Comparison of ENCODE assay signal across 8 mouse cellular contexts in the genomic region with DNA sequence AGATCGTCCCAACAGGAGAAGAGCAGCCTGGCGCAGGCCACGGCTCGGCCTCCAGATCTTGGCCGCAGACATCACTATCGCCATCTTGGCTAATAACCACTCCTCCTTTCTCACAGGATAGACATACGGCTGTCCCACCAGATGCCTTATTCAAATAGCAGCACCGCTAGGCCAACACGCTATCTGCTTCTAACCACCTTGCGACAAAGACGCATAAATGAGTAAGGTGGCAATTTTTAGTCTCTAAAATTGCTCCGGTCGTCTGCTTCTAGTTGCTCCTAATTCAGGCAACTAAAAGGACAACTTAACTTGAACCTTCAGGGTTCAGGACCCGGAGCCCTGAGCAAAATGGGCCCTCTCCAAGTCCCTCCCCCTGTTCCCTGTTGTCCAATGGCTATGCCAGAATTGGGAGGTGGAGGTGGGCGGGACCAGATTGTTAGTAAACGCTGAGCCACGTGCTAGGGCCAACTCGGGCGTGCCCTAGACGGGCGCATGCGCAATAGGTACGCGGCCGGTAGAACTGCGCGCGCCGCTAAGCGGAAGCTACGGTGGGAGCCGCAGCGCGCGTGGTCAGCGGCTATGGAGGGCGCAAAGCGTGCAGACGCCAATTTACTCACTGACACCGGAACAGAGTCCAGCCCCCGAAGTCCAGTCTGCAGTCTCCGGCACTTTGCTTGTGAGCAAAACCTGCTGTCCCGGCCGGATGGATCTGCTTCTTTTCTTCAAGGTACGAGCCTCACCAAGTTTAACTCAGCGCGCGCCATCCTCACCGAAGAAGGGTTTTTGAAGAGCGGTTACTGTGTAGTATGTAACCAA. TPM values are rescaled to one million over a fixed set of nuclear protein-coding genes. Genes with fewer than 3 reads are reported as not detected.
DNase-seq lines count a peak whose midpoint lies in the region; ATAC-seq and TF ChIP-seq lines count a peak whose summit lies in the region.

Bckdha (minus strand) TSS at position 325 of the 816 bp plus-strand sequence.
Exosc5 (plus strand) TSS at position 508 of the 816 bp plus-strand sequence.

- peak within 1 kb of the TSS; percentile 80 for H3K27ac ChIP-seq in heart, embryonic 11.5 days (ENCODE audit: low read depth, low read length)
- H3K27ac ChIP-seq in kidney, embryonic 16.5 days (ENCODE audit: low read length): peak within 1 kb of the TSS; percentile 83
- peak within 1 kb of the TSS; percentile 96 for H3K27ac ChIP-seq in liver, adult 2 months (replicated peaks; ENCODE audit: insufficient read depth, low read depth, low read length)

- peak; percentile 99 for ATAC-seq in heart, embryonic 11.5 days (replicated peaks; ENCODE audit: insufficient number of reproducible peaks, low FRiP score, low TSS enrichment)
- peak; percentile 98 for ATAC-seq in kidney, embryonic 16.5 days (ENCODE audit: low FRiP score, low TSS enrichment)

- no peaks in the 10 kb centered on the region for H3K9me3 ChIP-seq in erythroblast, embryonic 14.5 days (ENCODE audit: control insufficient read depth, low read length)
- H3K9me3 ChIP-seq in heart, embryonic 11.5 days (replicated peaks; ENCODE audit: control insufficient read depth, low read length): no peaks in the 10 kb centered on the region
- H3K9me3 ChIP-seq in kidney, embryonic 16.5 days (ENCODE audit: low read length): no peaks in the 10 kb centered on the region

- H3K9ac ChIP-seq in heart, embryonic 11.5 days (ENCODE audit: low read depth, low read length): peak within 1 kb of the TSS; percentile 77
- peak within 1 kb of the TSS; percentile 76 for H3K9ac ChIP-seq in kidney, embryonic 16.5 days (replicated peaks; ENCODE audit: low read length)
- peak within 1 kb of the TSS; percentile 84 for H3K9ac ChIP-seq in liver, adult 2 months (ENCODE audit: low read depth, low read length)

- TF ChIP-seq CTCF in C2C12 (IDR thresholded peaks at IDR 0.05; ENCODE audit: control insufficient read depth, insufficient read depth, insufficient read length): no peak
- TF ChIP-seq CTCF in brain, embryonic 14.5 days (IDR thresholded peaks at IDR 0.05; ENCODE audit: borderline replicate concordance, extremely low read depth, insufficient read depth, insufficient read length): no peak
- no peak for TF ChIP-seq CTCF in liver, adult 2 months (IDR thresholded peaks at IDR 0.05; ENCODE audit: low read depth, low read length)

- H3ac ChIP-seq in C2C12 (ENCODE audit: control insufficient read depth, insufficient read length, low read depth) (peak within 1 kb of the TSS; percentile 62), myocyte (ENCODE audit: control insufficient read depth, insufficient read length) (peak within 1 kb of the TSS; percentile 11)

- DNase-seq in brain, embryonic 14.5 days (ENCODE audit: low read depth): peak; percentile 100
- peak; percentile 97 for DNase-seq in liver, adult 2 months (ENCODE audit: extremely low read depth, low read depth, low spot score)
- DNase-seq in splenic B cell, adult 2 months (ENCODE audit: low read depth, low spot score): peak; percentile 100

- peaks cover 5% of the 10 kb centered on the region for H3K36me3 ChIP-seq in C2C12 (ENCODE audit: control insufficient read depth, insufficient read depth)
- peaks cover 24% of the 10 kb centered on the region for H3K36me3 ChIP-seq in erythroblast, embryonic 14.5 days (ENCODE audit: control insufficient read depth)
- peaks cover 3% of the 10 kb centered on the region; the same call in 1 of the 2 replicates for H3K36me3 ChIP-seq in heart, embryonic 11.5 days (ENCODE audit: control insufficient read depth, insufficient read depth, low read length)
- 0 out of 2 replicates have a peak, but pooled peaks cover 2% of the 10 kb centered on the region for H3K36me3 ChIP-seq in kidney, embryonic 16.5 days (ENCODE audit: insufficient read depth, low read length)
- peaks cover 4% of the 10 kb centered on the region; the same call in 1 of the 2 replicates for H3K36me3 ChIP-seq in liver, adult 2 months (ENCODE audit: control insufficient read depth, insufficient read depth, low read length)
- no peaks in the 10 kb centered on the region for H3K36me3 ChIP-seq in myocyte (ENCODE audit: control insufficient read depth, insufficient read depth)
- peaks cover 2% of the 10 kb centered on the region; the same call in 1 of the 2 replicates for H3K36me3 ChIP-seq in splenic B cell, adult 2 months (ENCODE audit: control insufficient read depth, insufficient read depth, low read length, poor library complexity, severe bottlenecking)

- H3K4me1 ChIP-seq in erythroblast, embryonic 14.5 days (ENCODE audit: control insufficient read depth): peaks cover 35% of the 10 kb centered on the region
- peaks cover 3% of the 10 kb centered on the region; the same call in 1 of the 2 replicates for H3K4me1 ChIP-seq in heart, embryonic 11.5 days (ENCODE audit: control insufficient read depth, insufficient read depth, low read length)
- peaks cover 22% of the 10 kb centered on the region for H3K4me1 ChIP-seq in kidney, embryonic 16.5 days (ENCODE audit: insufficient read depth, low read length)
- peaks cover 11% of the 10 kb centered on the region for H3K4me1 ChIP-seq in liver, adult 2 months (ENCODE audit: control insufficient read depth, insufficient read depth, low read length)

- H3K4me3 ChIP-seq in C2C12 (ENCODE audit: insufficient read depth, poor library complexity, severe bottlenecking) (peak within 1 kb of the TSS; percentile 53), myocyte (peak within 1 kb of the TSS; percentile 75)
- H3K4me3 ChIP-seq in erythroblast, embryonic 14.5 days (replicated peaks): peak within 1 kb of the TSS; percentile 82
- H3K4me3 ChIP-seq in heart, embryonic 11.5 days (ENCODE audit: low read depth, low read length): peak within 1 kb of the TSS; percentile 70
- peak within 1 kb of the TSS; percentile 77 for H3K4me3 ChIP-seq in kidney, embryonic 16.5 days (ENCODE audit: low read length)
- H3K4me3 ChIP-seq in liver, adult 2 months (ENCODE audit: insufficient read depth, low read depth, low read length): peak within 1 kb of the TSS; percentile 80

- no peaks in the 10 kb centered on the region for H3K27me3 ChIP-seq in C2C12 (ENCODE audit: control insufficient read depth, insufficient read depth, insufficient read length)
- H3K27me3 ChIP-seq in erythroblast, embryonic 14.5 days (ENCODE audit: control insufficient read depth): no peaks in the 10 kb centered on the region
- H3K27me3 ChIP-seq in heart, embryonic 11.5 days (ENCODE audit: control insufficient read depth, insufficient read depth, low read length): no peaks in the 10 kb centered on the region
- no peaks in the 10 kb centered on the region for H3K27me3 ChIP-seq in kidney, embryonic 16.5 days (ENCODE audit: insufficient read depth, low read length)
- H3K27me3 ChIP-seq in liver, adult 2 months (ENCODE audit: control insufficient read depth, insufficient read depth, low read length): no peaks in the 10 kb centered on the region
- no peaks in the 10 kb centered on the region for H3K27me3 ChIP-seq in myocyte (ENCODE audit: control insufficient read depth, insufficient read depth, insufficient read length)
- H3K27me3 ChIP-seq in splenic B cell, adult 2 months (ENCODE audit: control insufficient read depth, insufficient read depth, low read length, poor library complexity, severe bottlenecking): no peaks in the 10 kb centered on the region

- H3K79me3 ChIP-seq in C2C12 (ENCODE audit: low read depth): peaks cover 7% of the 10 kb centered on the region

- under 1% methylated on average over 50 of the region's 50 CpGs for WGBS in heart, embryonic 11.5 days (ENCODE audit: insufficient replicate concordance)
- WGBS in kidney, embryonic 16.5 days: under 1% methylated on average over 50 of the region's 50 CpGs
- WGBS in liver, adult 2 months: under 1% methylated on average over 50 of the region's 50 CpGs

- peak within 1 kb of the TSS; percentile 76 for H3K4me2 ChIP-seq in heart, embryonic 11.5 days
- H3K4me2 ChIP-seq in kidney, embryonic 16.5 days (replicated peaks; ENCODE audit: low read depth, low read length): peak within 1 kb of the TSS; percentile 86
- H3K4me2 ChIP-seq in myocyte (ENCODE audit: low read depth): peak within 1 kb of the TSS; percentile 93

- peaks cover 23% of the 10 kb centered on the region for H3K79me2 ChIP-seq in C2C12 (ENCODE audit: control insufficient read depth, insufficient read depth)
- peaks cover 13% of the 10 kb centered on the region; the same call in 1 of the 2 replicates for H3K79me2 ChIP-seq in liver, adult 2 months (ENCODE audit: control insufficient read depth, insufficient read depth, low read length)
- no peaks in the 10 kb centered on the region for H3K79me2 ChIP-seq in myocyte (ENCODE audit: control insufficient read depth, insufficient read depth)

- TF ChIP-seq POLR2A in brain, embryonic 14.5 days (IDR thresholded peaks at IDR 0.05; ENCODE audit: borderline replicate concordance, extremely low read depth, insufficient read depth, insufficient read length, poor library complexity, severe bottlenecking): peak; percentile 59; the same call in 1 of the 2 replicates
- TF ChIP-seq POLR2A in liver, adult 2 months (IDR thresholded peaks at IDR 0.05; ENCODE audit: extremely low read depth, insufficient read depth, low read length): peak; percentile 90
- peak; percentile 89 for TF ChIP-seq POLR2A in myocyte (IDR thresholded peaks at IDR 0.05; ENCODE audit: insufficient read length, low read depth)

TF ChIP-seq in C2C12, 6 proteins besides CTCF, POLR2A, EP300 and RAD21 (continues in another document):
- TF ChIP-seq CEBPB (IDR thresholded peaks at IDR 0.05; ENCODE audit: low read depth): no peak
- no peak for TF ChIP-seq FOSL1 (IDR thresholded peaks at IDR 0.05; ENCODE audit: insufficient read depth, low read length, poor library complexity, severe bottlenecking)

TF ChIP-seq in myocyte, 11 proteins besides CTCF, POLR2A, EP300 and RAD21 (continues in another document):
- TF ChIP-seq MYOG (IDR thresholded peaks at IDR 0.05; ENCODE audit: control insufficient read depth in 1 of 3, insufficient read depth in 1 of 3, insufficient read length in 2 of 3, low read depth in 2 of 3): no peak

RNA-seq across cellular contexts. Expression of gene Bckdha, which starts in this region (rescaled TPM):
- polyA plus RNA-seq in C2C12 (2012; fragmentation: generic; extraction: Trizol): 21.3 TPM
- polyA plus RNA-seq in brain, embryonic 14.5 days (2012; rRNA removed): 58.6 and 87.9 TPM in 2 replicates
- polyA plus RNA-seq in erythroblast, embryonic 14.5 days (2012): 2.4 and 3.2 TPM in 2 replicates
- polyA plus RNA-seq in heart, embryonic 11.5 days (2014; fragmentation: Nextera tagmentation; extraction: Ambion mirVana): 41.4 and 45.7 TPM in 2 replicates
- 90.3 and 91.7 TPM in 2 replicates for polyA plus RNA-seq in kidney, embryonic 16.5 days (2015; fragmentation: Nextera tagmentation; extraction: Ambion mirVana)
- total RNA-seq in liver, adult 2 months (2014; rRNA removed): 273 and 293 TPM in 2 replicates
- 521 and 573 TPM in 2 replicates for polyA plus RNA-seq in liver, adult 2 months (2012; rRNA removed)
- polyA plus RNA-seq in myocyte (2012; fragmentation: generic; extraction: Trizol): 54.9 TPM

RNA-seq across cellular contexts. Expression of gene Exosc5, which starts in this region (rescaled TPM):
- polyA plus RNA-seq in C2C12 (2012; fragmentation: generic; extraction: Trizol) (53.2 TPM), myocyte (2012; fragmentation: generic; extraction: Trizol) (43.5 TPM)
- 35.8 and 58.1 TPM in 2 replicates for polyA plus RNA-seq in brain, embryonic 14.5 days (2012; rRNA removed)
- polyA plus RNA-seq in erythroblast, embryonic 14.5 days (2012): 11.8 and 15.6 TPM in 2 replicates
- 40.4 and 44.8 TPM in 2 replicates for polyA plus RNA-seq in heart, embryonic 11.5 days (2014; fragmentation: Nextera tagmentation; extraction: Ambion mirVana)
- 90.0 and 92.6 TPM in 2 replicates for polyA plus RNA-seq in kidney, embryonic 16.5 days (2015; fragmentation: Nextera tagmentation; extraction: Ambion mirVana)
- total RNA-seq in liver, adult 2 months (2014; rRNA removed): 30.4 and 32.1 TPM in 2 replicates
- 70.3 and 75.1 TPM in 2 replicates for polyA plus RNA-seq in liver, adult 2 months (2012; rRNA removed)

Comparison
In these comparisons a context has a peak if more than half of its experiments do, and no peak if none do; other contexts are left out.
1. Peak in every context shown above with its lines: DNase-seq, ATAC-seq, H3K4me3 ChIP-seq and H3K27ac ChIP-seq.